In the genomic region with DNA sequence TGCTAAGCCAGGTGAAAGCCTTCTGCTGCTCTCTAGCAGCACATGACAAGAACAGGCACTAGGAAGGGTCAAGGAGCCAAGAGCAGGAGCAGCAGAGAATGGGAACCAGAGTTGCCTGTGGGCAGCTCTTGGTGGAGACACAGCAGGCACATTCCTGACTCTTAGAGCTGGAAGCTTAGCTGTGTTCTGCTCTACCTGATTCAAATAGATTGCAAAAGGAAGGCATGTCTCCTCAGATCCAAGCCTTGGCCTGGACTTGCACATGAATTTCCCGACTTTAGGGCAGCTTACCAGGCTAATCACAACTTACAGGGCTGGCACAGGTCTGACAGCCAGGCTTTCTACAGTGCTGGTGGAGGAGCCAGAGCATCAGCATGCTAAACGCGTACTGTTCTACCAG, we compare ENCODE assay signal across 27 mouse cellular contexts. TPM values are rescaled to one million over a fixed set of nuclear protein-coding genes. Genes with fewer than 3 reads are reported as not detected.
"Had no signal": no experiment of that assay in that cellular context is flagged by ENCODE, and none has a peak within 500 bp of the region (broad histone marks: within the 10 kb centered on the region; RNA-seq: fewer than 3 reads in every experiment).

No protein-coding gene starts in this region.

- H3K27me3 ChIP-seq: heart, embryonic 12.5 days; hindbrain, embryonic 12.5 days; intestine, embryonic 15.5 days; limb, embryonic 13.5 days; limb, embryonic 15.5 days; liver, embryonic 12.5 days had no signal

- H3K4me2 ChIP-seq: heart, embryonic 12.5 days; hindbrain, embryonic 12.5 days; hindbrain, embryonic 14.5 days; intestine, embryonic 15.5 days; limb, embryonic 13.5 days; limb, embryonic 15.5 days; liver, embryonic 12.5 days had no signal

- H3K9ac ChIP-seq: heart, embryonic 12.5 days; hindbrain, embryonic 12.5 days; hindbrain, embryonic 14.5 days; intestine, embryonic 15.5 days; limb, embryonic 13.5 days; limb, embryonic 15.5 days; liver, embryonic 12.5 days; liver, embryonic 14.5 days had no signal

- DNase-seq: gastrocnemius, postnatal 14 days; gastrocnemius, postnatal 36 days; heart, adult 18-20 months; heart, postnatal 10 days; heart, postnatal 4 days; kidney, adult 18-20 months; kidney, adult 8-10 months; kidney, postnatal 10 days; kidney, postnatal 25 days; layer of hippocampus, adult 9-11 months; layer of hippocampus, postnatal 36 days; left cerebral cortex, postnatal 4 days had no signal

- H3K4me1 ChIP-seq: heart, embryonic 10.5 days; heart, embryonic 12.5 days; hindbrain, embryonic 10.5 days; hindbrain, embryonic 12.5 days; intestine, embryonic 15.5 days; limb, embryonic 13.5 days; limb, embryonic 15.5 days; liver, embryonic 12.5 days had no signal

- ATAC-seq: hindbrain, embryonic 16.5 days; inflammation-experienced regulatory T-cells, adult 6 months; intestine, embryonic 15.5 days; intestine, postnatal 0 days; liver, embryonic 12.5 days had no signal

- H3K9me3 ChIP-seq: heart, embryonic 10.5 days; heart, embryonic 12.5 days; hindbrain, embryonic 10.5 days; hindbrain, embryonic 12.5 days; intestine, embryonic 15.5 days; limb, embryonic 13.5 days; limb, embryonic 15.5 days; liver, embryonic 12.5 days had no signal

- H3K4me3 ChIP-seq: heart, embryonic 10.5 days; heart, embryonic 12.5 days; hindbrain, embryonic 10.5 days; hindbrain, embryonic 12.5 days; intestine, embryonic 15.5 days; limb, embryonic 13.5 days; limb, embryonic 15.5 days; liver, embryonic 12.5 days had no signal

- H3K27ac ChIP-seq: heart, embryonic 10.5 days; hindbrain, embryonic 10.5 days; hindbrain, embryonic 12.5 days; hindbrain, embryonic 14.5 days; intestine, embryonic 15.5 days; limb, embryonic 13.5 days; limb, embryonic 15.5 days; liver, embryonic 12.5 days; liver, embryonic 14.5 days had no signal

RNA-seq across cellular contexts. Expression of gene Gal, which starts 45.6 kb away (rescaled TPM):
- polyA plus RNA-seq: kidney, embryonic 14.5 days; liver, adult 2 months had no signal
